Mouse (Mus musculus) intestine, embryonic 16.5 days (tissue): ENCODE results near the gene Atf7ip2. TPM values are rescaled to one million over a fixed set of nuclear protein-coding genes. Genes with fewer than 3 reads are reported as not detected.
A peak's percentile ranks its signal among the peaks of the same experiment; 100 is the strongest.
"Not testable (repeated sequence)": the region's sequence is repeated elsewhere in the genome, so short reads cannot be mapped to it uniquely, and the experiment has no call there.

Experiments used
- ATAC-seq: fragments of 200-750 bp; cut with Nextera tagmentation; 2 replicates; pipeline ENCODE4 v1.8.0; 2017; ENCODE audit warnings: moderate TSS enrichment, moderate library complexity
- H3K27ac ChIP-seq: fragments of 300-500 bp; sonication (generic); 2 replicates; pipeline ENCODE4 v1.5.1; 2014; ENCODE audit warnings: mild to moderate bottlenecking, low read length
- H3K27me3 ChIP-seq: fragments of 300-500 bp; sonication (generic); replicated peaks from 2 replicates; pipeline ENCODE4 v1.6.1; 2014; ENCODE audit warnings: low read length, control low read depth, mixed read lengths; ENCODE audit not compliant: control insufficient read depth, insufficient read depth
- H3K36me3 ChIP-seq: fragments of 300-500 bp; sonication (generic); 2 replicates; pipeline ENCODE4 v1.6.1; 2014; ENCODE audit warnings: low read length, control low read depth; ENCODE audit not compliant: control insufficient read depth, insufficient read depth
- H3K4me1 ChIP-seq: fragments of 300-500 bp; sonication (generic); 2 replicates; pipeline ENCODE4 v1.6.1; 2014; ENCODE audit warnings: low read length, control low read depth, mixed read lengths; ENCODE audit not compliant: control insufficient read depth, insufficient read depth
- H3K4me2 ChIP-seq: fragments of 300-500 bp; sonication (generic); 2 replicates; pipeline ENCODE4 v1.6.1; 2014; ENCODE audit warnings: low read depth, low read length, control low read depth
- H3K4me3 ChIP-seq: fragments of 300-500 bp; sonication (generic); 2 replicates; pipeline ENCODE4 v1.5.1; 2014; ENCODE audit warnings: mild to moderate bottlenecking, low read length
- H3K9ac ChIP-seq: fragments of 300-500 bp; sonication (generic); 2 replicates; pipeline ENCODE4 v1.6.1; 2014; ENCODE audit warnings: low read depth, low read length
- H3K9me3 ChIP-seq: fragments of 300-500 bp; sonication (generic); 2 replicates; pipeline ENCODE4 v1.6.1; 2016; ENCODE audit warnings: low read length, control low read depth; ENCODE audit not compliant: control insufficient read depth
- WGBS: fragments of 180-500 bp; shearing (Covaris S2); extraction: QIAGEN DNeasy Blood & Tissue Kit; methylation state at CpG from one replicate; pipeline ENCODE4 v1.1.7; 2014; 5-methylcytosine and 5-hydroxymethylcytosine counted together
- polyA plus RNA-seq: library from polyadenylated mRNA; unstranded; fragments of >200 nt; fragmentation: Nextera tagmentation; extraction: Ambion mirVana; gene quantifications from 2 replicates; pipeline ENCODE4 v1.2.1, GENCODE M21; 2015

Gene Atf7ip2
- polyA plus RNA-seq, 1 experiment from 2014 or later, result 0.62 TPM

GRCm38 (mm10) chr16:10216366-10216765 lies 23.9 kb downstream of the Atf7ip2 start:
- ATAC-seq, H3K9me3 ChIP-seq, H3K9ac ChIP-seq, H3K4me2 ChIP-seq, H3K4me3 ChIP-seq, H3K36me3 ChIP-seq, H3K27me3 ChIP-seq, H3K4me1 ChIP-seq, H3K27ac ChIP-seq: not testable (repeated sequence)
- 96% methylated on average over 1 of the region's 1 CpGs for WGBS

GRCm38 (mm10) chr16:10217020-10217419 lies 24.5 kb downstream of the Atf7ip2 start:
- not testable (repeated sequence) for H3K27ac ChIP-seq, H3K9me3 ChIP-seq, H3K36me3 ChIP-seq, H3K4me3 ChIP-seq, ATAC-seq, H3K4me2 ChIP-seq, H3K4me1 ChIP-seq, H3K27me3 ChIP-seq, H3K9ac ChIP-seq
- WGBS, result 88% methylated on average over 2 of the region's 2 CpGs

- Histone ChIP-seq H3K9me3 (no peaks in the 10 kb centered on the region), H3K4me2 (no peak overlapping the region)
- 55% methylated on average over 2 of the region's 2 CpGs for WGBS
Observed at GRCm38 (mm10) chr16:10227361-10227760, 34.8 kb downstream of the Atf7ip2 start.

GRCm38 (mm10) chr16:10236601-10237000 lies 44.1 kb downstream of the Atf7ip2 start:
- no peaks in the 10 kb centered on the region for H3K4me1 ChIP-seq
- H3K27me3 ChIP-seq, result no peaks in the 10 kb centered on the region
- no peak overlapping the region for H3K4me2 ChIP-seq
- no peaks in the 10 kb centered on the region for H3K36me3 ChIP-seq
- no peaks in the 10 kb centered on the region for H3K9me3 ChIP-seq
- H3K27ac ChIP-seq, result no peak overlapping the region
- no peak overlapping the region for H3K9ac ChIP-seq
- H3K4me3 ChIP-seq, result no peak overlapping the region
- ATAC-seq, result no peak

More at GRCm38 (mm10) chr16:10227361-10227760, 34.8 kb downstream of the Atf7ip2 start:
- Histone ChIP-seq H3K36me3 (no peaks in the 10 kb centered on the region), H3K4me3 (no peak overlapping the region), H3K27ac (no peak overlapping the region), H3K9ac (no peak overlapping the region), H3K4me1 (no peaks in the 10 kb centered on the region), H3K27me3 (no peaks in the 10 kb centered on the region)
- no peak for ATAC-seq

- ATAC-seq, result no peak
- Histone ChIP-seq H3K4me1 (no peaks in the 10 kb centered on the region), H3K36me3 (no peaks in the 10 kb centered on the region), H3K9ac (no peak overlapping the region), H3K27me3 (no peaks in the 10 kb centered on the region), H3K27ac (no peak overlapping the region), H3K9me3 (no peaks in the 10 kb centered on the region), H3K4me3 (no peak overlapping the region), H3K4me2 (no peak overlapping the region)
- 63% methylated on average over 1 of the region's 1 CpGs for WGBS
Observed at GRCm38 (mm10) chr16:10253993-10254392, 61.5 kb downstream of the Atf7ip2 start.

GRCm38 (mm10) chr16:10272256-10272655 lies 79.7 kb downstream of the Atf7ip2 start:
- Histone ChIP-seq H3K4me3 (no peak overlapping the region), H3K4me2 (no peak overlapping the region), H3K36me3 (no peaks in the 10 kb centered on the region), H3K4me1 (no peaks in the 10 kb centered on the region), H3K27me3 (no peaks in the 10 kb centered on the region), H3K9ac (no peak overlapping the region), H3K27ac (no peak overlapping the region), H3K9me3 (no peaks in the 10 kb centered on the region)
- no peak for ATAC-seq
- WGBS, result 27% methylated on average over 3 of the region's 3 CpGs

GRCm38 (mm10) chr16:10274465-10274864 lies 82.0 kb downstream of the Atf7ip2 start:
- H3K9ac ChIP-seq, result no peak overlapping the region
- ATAC-seq, result no peak
- no peaks in the 10 kb centered on the region for H3K4me1 ChIP-seq
- no peaks in the 10 kb centered on the region for H3K27me3 ChIP-seq
- H3K27ac ChIP-seq, result no peak overlapping the region
- H3K36me3 ChIP-seq, result no peaks in the 10 kb centered on the region
- no peaks in the 10 kb centered on the region for H3K9me3 ChIP-seq
- H3K4me3 ChIP-seq, result no peak overlapping the region
- H3K4me2 ChIP-seq, result no peak overlapping the region
- 77% methylated on average over 4 of the region's 4 CpGs for WGBS

- not testable (repeated sequence) for H3K27ac ChIP-seq, H3K36me3 ChIP-seq, H3K9me3 ChIP-seq, H3K4me2 ChIP-seq, H3K4me3 ChIP-seq, H3K27me3 ChIP-seq, H3K4me1 ChIP-seq, ATAC-seq, H3K9ac ChIP-seq
- WGBS, result 77% methylated on average over 5 of the region's 5 CpGs
Observed at GRCm38 (mm10) chr16:10276778-10277177, 84.3 kb downstream of the Atf7ip2 start.

- ATAC-seq, result peak; percentile 21; the same call in 1 of the 2 replicates
- no peak overlapping the region for H3K4me3 ChIP-seq
- no peaks in the 10 kb centered on the region for H3K36me3 ChIP-seq
- no peaks in the 10 kb centered on the region for H3K4me1 ChIP-seq
- H3K9me3 ChIP-seq, result no peaks in the 10 kb centered on the region
- H3K27me3 ChIP-seq, result no peaks in the 10 kb centered on the region
- 49% methylated on average over 12 of the region's 12 CpGs for WGBS
- no peak overlapping the region for H3K4me2 ChIP-seq
- H3K9ac ChIP-seq, result no peak overlapping the region
- H3K27ac ChIP-seq, result no peak overlapping the region
Observed at GRCm38 (mm10) chr16:10280286-10280951, 87.9 kb downstream of the Atf7ip2 start.

GRCm38 (mm10) chr16:10281890-10282289 lies 89.4 kb downstream of the Atf7ip2 start:
- no peak for ATAC-seq
- Histone ChIP-seq H3K9ac (no peak overlapping the region), H3K27ac (no peak overlapping the region), H3K36me3 (no peaks in the 10 kb centered on the region), H3K4me1 (no peaks in the 10 kb centered on the region), H3K9me3 (no peaks in the 10 kb centered on the region), H3K4me3 (no peak overlapping the region), H3K27me3 (no peaks in the 10 kb centered on the region), H3K4me2 (no peak overlapping the region)
- 82% methylated on average over 3 of the region's 3 CpGs for WGBS
